Mouse (Mus musculus) lung, postnatal 10 days (tissue): ENCODE measurements around the gene Psmc1.

Source experiments
- DNase-seq: peaks from one replicate; pipeline ENCODE4 v3.0.0; 2021

Psmc1 gene

DNA sequence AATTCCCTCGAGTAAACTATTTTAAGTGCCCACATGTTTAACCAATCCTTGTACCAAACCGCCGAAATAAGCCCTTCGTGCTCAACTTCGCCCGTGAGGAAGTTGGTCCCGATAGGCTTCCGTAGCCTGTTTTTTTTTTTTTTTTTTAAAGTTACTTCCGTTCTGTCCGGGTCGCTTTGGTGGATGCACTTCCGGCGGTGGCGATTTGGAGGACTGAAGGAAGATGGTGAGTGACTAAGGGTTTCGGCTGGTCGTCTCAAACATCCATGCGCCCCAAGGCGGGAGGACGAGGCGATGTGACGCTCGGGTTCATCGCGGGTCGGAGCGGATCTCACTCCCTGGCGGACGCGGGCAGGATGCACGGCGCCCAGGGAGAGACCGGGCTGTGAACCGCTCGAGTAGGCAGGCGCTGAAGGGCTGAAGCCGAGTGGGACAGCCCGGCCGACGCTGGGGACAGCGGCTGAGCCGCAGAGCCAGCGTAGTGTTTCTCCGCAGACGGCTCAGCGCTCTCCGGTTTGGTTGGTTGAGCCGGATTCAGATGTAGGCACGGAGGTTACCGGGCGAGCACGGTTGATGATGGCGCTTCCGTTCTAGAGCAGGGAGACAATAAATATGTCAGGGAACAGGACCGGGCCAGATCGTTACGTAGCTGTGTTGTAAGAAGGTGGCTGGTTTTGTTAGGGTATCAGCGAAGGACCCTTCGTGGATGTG lies at the start of gene Psmc1:
Gene Psmc1, plus strand, starts transcription at position 169 of the 711 bp plus-strand sequence.
- DNase-seq, result peak; percentile 89

- no peak for DNase-seq
These were observed 48.9 kb upstream of the Psmc1 start for GRCm38 (mm10) chr12:100061071-100061470.

GRCm38 (mm10) chr12:100061826-100062225 lies 48.1 kb upstream of the Psmc1 start:
- peak; percentile 51 for DNase-seq

GRCm38 (mm10) chr12:100062584-100062983 lies 47.4 kb upstream of the Psmc1 start:
- peak; percentile 79 for DNase-seq

DNA sequence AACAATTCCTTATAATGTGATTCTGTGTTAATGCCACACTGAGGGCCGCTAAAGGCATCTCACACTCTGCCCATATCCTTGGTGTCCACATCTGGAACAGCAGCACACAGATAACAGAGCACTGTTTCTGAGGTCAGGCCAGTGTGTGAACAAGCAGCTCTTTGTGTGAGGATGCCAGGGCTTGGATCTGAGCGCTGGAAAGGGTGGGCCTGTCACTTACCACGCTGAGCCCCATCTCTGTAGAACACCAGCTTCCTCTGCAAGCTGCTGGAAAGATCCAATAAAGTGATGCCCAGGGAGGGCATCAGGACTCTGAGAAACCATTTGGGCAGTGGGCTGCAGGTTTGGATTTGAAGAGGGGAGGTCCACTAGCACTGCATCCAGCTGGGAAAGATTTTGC lies 44.8 kb upstream of the Psmc1 start:
- DNase-seq, result no peak

DNA sequence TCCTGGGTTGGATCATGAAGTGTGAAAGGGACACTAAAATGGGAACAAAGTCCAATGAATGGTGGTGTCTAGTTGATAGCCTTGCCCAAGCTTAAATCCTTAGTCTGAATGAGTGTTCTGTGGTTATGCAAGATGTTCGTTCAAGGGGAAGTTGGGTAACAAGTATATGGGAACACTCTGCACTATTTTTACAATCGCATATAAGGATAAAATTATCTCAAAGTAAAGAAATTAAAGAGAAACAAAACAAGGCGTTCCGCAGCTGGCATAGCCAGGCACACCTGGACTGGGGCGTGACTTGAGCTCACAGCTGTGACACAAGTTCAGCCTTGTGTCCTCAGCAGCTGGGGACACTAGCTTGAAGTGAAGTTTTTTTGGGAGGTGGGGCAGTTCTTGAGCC lies 42.5 kb upstream of the Psmc1 start:
- DNase-seq, result peak; percentile 32

DNA sequence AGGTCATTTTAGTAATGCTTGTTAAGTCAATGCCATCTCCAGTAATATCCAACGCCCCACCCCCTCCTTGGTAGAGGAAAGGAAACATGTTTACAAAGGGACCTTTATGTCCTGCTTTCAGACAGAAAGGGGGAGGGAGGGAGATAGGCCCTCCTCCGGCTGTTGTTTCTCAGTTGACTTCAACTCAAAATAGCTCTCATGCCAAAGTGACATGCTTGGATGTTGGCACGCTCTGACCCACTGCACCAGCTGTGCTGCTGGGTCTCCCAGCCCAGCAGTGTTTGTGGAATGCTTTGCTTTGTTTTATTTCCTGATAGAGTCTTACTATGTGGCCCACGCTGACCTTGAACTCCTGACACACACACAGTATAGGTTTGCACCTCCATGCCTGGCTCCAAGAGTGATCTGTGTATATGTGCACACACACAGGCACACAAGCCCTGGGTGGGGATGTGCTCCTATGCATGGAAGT lies 36.7 kb upstream of the Psmc1 start:
- peak; percentile 49 for DNase-seq

- no peak for DNase-seq
These were observed 34.2 kb upstream of the Psmc1 start for GRCm38 (mm10) chr12:100075715-100076114.

DNA sequence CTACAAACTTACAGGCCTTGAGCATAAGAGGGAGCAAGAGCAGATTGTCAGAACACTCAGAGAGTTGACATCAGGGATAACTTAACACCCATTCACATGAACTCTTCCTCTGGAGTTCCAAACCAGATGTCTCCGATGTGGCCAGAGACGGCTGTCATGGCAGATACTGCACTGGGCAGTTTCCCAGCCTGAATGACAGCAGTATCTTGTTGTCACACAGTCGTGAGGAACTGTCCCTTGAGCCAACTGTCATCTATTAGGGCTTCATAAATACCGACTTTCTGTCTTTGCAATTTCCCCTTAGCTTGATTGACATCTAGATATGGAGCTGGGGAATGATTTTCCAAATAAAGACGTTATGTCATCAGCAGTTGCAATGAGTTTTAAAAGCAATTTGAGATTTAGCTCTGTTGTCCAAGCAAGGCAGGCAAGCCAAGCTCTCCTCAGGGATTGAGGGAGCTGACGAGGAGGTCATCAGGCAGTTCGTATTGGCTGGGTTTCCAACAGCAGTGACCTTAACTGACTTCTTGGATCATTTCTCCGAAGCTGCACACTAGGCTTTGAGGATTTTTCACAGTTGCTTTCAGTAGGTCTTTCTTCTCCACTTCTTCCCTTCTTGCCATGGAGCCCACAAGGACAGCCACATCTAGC lies 30.2 kb upstream of the Psmc1 start:
- peak; percentile 67 for DNase-seq

DNA sequence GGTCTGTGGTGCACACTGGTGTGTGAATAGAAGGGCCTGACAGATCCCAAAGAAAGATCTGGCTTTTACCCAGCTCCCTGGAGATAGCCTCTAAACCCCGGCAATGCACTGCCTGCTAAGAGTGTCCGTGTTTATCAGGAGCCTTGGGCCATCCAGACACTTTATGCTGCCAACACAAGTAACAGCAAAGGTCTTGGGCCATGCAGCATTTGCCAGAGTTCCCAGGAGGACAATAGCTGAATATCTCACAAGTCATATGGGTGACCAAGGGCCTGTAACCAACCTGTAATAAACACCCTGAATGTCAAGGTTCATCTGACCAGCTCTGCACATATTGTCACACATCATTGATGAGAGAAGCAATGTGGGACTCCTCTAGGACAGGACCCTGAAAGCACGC lies 21.9 kb upstream of the Psmc1 start:
- no peak for DNase-seq

- no peak for DNase-seq
These were observed 20.7 kb upstream of the Psmc1 start for GRCm38 (mm10) chr12:100089265-100089664.

DNA sequence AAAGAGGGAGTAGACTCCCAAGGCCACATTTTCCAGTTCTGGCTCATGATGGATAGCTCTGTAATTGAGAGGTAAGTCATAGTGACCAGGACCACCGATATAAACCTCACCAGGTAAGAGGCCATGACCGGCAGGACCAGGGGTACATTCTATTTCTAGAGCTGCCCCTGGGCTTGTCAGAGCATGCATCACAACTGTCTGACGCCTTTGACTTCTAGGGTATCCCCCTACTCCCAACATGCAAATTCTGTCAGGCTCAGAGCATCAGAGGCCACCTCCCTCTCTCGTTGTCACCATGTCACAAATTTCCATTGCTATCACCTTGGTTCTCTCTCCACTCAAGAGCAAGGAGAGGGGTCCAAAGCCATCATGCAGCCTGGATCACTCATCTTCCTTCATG lies 19.2 kb upstream of the Psmc1 start:
- no peak for DNase-seq

DNA sequence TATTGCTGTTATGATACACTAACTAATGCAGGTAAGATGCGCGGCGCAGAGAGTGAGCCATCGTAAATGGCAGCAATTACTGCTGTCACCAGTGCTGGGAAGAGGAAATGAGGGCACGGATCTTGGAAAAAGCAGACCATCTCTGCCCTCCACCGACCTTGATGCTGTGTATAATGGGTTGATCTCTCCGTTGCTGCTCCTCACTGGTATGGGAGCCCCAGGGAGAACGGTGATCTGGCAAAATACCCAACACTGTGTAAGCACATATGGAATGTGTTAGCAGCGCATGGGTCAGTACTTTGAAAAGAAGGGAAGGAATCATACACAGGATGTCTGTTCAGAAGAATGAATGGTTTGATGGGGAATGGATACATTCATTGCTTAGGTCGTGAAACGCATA lies 16.9 kb upstream of the Psmc1 start:
- DNase-seq, result no peak

- no peak for DNase-seq
These were observed 9.8 kb upstream of the Psmc1 start for GRCm38 (mm10) chr12:100099971-100100706.

DNA sequence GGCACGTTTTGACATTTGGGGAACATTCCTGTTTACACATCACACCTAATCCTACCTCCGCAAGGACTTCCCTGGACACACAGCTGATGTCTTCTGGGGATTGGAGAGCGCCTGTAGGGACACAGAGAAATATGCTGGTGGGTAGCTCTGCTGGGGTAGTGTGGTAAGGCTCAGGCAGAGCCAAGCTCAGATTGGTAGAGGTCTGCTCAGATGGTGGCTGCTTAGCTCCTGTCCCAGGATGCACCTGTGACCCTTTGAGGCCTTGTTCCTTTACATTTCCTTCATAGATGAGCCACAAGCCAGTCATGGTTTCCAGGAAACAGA lies 9.3 kb upstream of the Psmc1 start:
- no peak for DNase-seq

DNA sequence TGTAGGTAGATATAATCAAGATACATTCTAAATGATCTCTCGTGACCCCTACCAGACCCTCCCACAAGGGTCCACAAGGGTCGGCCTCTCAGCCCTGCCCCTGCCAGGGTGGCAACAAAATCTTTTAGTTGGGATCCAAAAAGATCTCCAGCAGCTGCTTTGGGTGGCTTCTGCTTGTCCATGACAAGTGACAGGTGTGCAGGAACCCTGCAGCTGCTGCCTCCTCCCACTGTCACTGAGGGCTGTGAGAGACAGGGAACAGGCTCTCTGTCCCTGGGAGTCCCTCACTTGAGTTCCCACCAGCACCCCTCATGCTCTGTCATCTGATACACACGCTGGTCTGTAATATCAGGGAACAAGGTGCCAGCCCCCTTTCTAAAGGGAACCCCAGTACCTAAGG lies 8.3 kb upstream of the Psmc1 start:
- no peak for DNase-seq

GRCm38 (mm10) chr12:100104530-100104929 lies 5.4 kb upstream of the Psmc1 start:
- DNase-seq, result no peak

DNA sequence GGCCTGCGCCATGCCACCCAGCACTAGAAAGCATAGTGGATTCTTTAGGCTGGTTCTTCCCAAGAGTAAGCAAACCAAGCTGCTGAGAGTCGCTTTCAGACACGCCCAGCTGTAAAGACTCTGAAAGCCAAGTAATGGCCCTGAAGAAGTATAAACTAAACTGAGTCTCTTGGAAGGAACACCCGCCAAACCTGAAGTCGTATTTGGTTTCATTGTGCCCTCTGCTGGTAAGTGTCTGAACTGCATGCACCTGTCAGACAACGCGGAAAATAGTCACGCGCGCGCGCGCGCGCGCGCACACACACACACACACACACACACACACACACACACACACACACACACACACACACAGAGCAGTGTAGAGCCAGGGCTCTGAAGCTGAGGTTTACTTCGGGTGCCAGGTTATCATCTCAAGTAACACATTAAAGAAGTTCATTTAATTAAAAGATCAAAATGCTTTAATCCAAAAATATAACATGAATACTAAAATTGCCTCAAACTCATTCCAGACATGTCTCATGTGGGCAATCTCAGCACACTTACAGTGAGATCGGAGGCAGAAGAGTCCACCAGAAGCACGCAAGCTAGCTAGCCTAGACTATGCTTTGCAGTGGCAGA lies 3.6 kb upstream of the Psmc1 start:
- DNase-seq, result peak; percentile 88

- DNase-seq, result no peak
These were observed 2.5 kb upstream of the Psmc1 start for GRCm38 (mm10) chr12:100107436-100107835.

DNA sequence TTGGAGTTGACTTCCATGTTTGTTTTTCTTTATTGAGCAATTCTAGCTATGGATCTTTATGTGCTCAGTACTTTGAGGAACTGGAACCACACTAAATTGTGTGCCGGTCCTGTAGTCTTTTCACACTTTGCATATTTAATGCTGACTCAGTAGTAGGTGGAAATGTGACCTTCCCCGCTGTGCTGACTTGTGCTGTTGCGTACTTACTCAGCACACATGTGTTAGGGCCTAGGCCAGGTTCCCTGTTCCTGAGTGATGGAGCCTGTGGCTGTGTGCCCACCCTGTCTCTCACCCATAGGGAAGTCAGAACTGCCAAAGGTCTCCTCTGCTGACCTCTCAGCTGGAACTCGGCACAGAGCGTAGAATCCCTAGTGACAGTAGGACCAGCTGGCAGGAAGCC lies 6.0 kb downstream of the Psmc1 start:
- DNase-seq, result no peak

GRCm38 (mm10) chr12:100122921-100123381 lies 13.0 kb downstream of the Psmc1 start:
- peak; percentile 54 for DNase-seq

- no peak for DNase-seq
These were observed 13.5 kb downstream of the Psmc1 start for GRCm38 (mm10) chr12:100123476-100123875.
